In genomic region chr12:27173151-27173550, GRCm38 (mm10) we compare ENCODE assay signal across 13 mouse cellular contexts.
"Had no signal": no experiment of that assay in that cellular context is flagged by ENCODE, and none has a peak within 500 bp of the region (broad histone marks: within the 10 kb centered on the region; RNA-seq: fewer than 3 reads in every experiment).

No protein-coding gene starts in this region.

- H3K27me3 ChIP-seq: liver, embryonic 15.5 days; midbrain, embryonic 13.5 days; neural tube, embryonic 15.5 days had no signal

- H3K9ac ChIP-seq: liver, embryonic 15.5 days; midbrain, embryonic 13.5 days; neural tube, embryonic 15.5 days had no signal

- H3K4me1 ChIP-seq: liver, embryonic 15.5 days; midbrain, embryonic 13.5 days; neural tube, embryonic 15.5 days had no signal

- H3K36me3 ChIP-seq: liver, embryonic 15.5 days; midbrain, embryonic 13.5 days; neural tube, embryonic 15.5 days had no signal

- ATAC-seq: lung, postnatal 0 days; midbrain, embryonic 13.5 days had no signal

- H3K27ac ChIP-seq: layer of hippocampus, adult 2 months; liver, embryonic 15.5 days; midbrain, embryonic 13.5 days; neural tube, embryonic 15.5 days had no signal

- DNase-seq: kidney, adult 8-10 months; lung, adult 2 months; lung, postnatal 36 days; right cerebral cortex, adult 18-20 months; right cerebral cortex, postnatal 25 days; thymus, postnatal 36 days had no signal

- H3K4me3 ChIP-seq: layer of hippocampus, adult 2 months; liver, embryonic 15.5 days; midbrain, embryonic 13.5 days; myocyte; neural tube, embryonic 15.5 days had no signal

- H3K4me2 ChIP-seq: liver, embryonic 11.5 days; liver, embryonic 15.5 days; midbrain, embryonic 13.5 days; neural tube, embryonic 15.5 days had no signal

- H3K9me3 ChIP-seq: liver, embryonic 15.5 days; neural tube, embryonic 15.5 days had no signal
